Mouse (Mus musculus): ENCODE data around the gene Glmn. TPM values are rescaled to one million over a fixed set of nuclear protein-coding genes. Genes with fewer than 3 reads are reported as not detected.

Glmn gene
- 10 to 100 TPM; 19.4 to 23.8 TPM for total RNA-seq (2021)

GRCm38 (mm10) chr5:107597301-107598077 lies at the start of gene Glmn, which contains the start of gene Rpap2:
TSS of gene Glmn (minus strand) at chr5:107597888.
TSS of gene Rpap2 (plus strand) at chr5:107597373.
- peak; percentile 83 to 88 for DNase-seq (ENCODE audit: low spot score in 2 of 2)
- intact Hi-C loops (cut with DNase I) = loop anchor here (5.0 kb wide), 1 partner anchor 155 kb away; no protein-coding TSS in a partner anchor

- intact Hi-C loops (cut with DNase I) = no loop called here
- no peak for DNase-seq (ENCODE audit: low spot score in 2 of 2)
Measured at GRCm38 (mm10) chr5:107645935-107646334, 48.2 kb upstream of the Glmn start.

GRCm38 (mm10) chr5:107644595-107644994 lies 46.9 kb upstream of the Glmn start:
- intact Hi-C loops (cut with DNase I) = no loop called here
- no peak for DNase-seq (ENCODE audit: low spot score in 2 of 2)

- intact Hi-C loops (cut with DNase I) = no loop called here
- no peak for DNase-seq (ENCODE audit: low spot score in 2 of 2)
Measured at GRCm38 (mm10) chr5:107638366-107638765, 40.7 kb upstream of the Glmn start.

GRCm38 (mm10) chr5:107637106-107637505 lies 39.4 kb upstream of the Glmn start:
- intact Hi-C loops (cut with DNase I) = no loop called here
- no peak for DNase-seq (ENCODE audit: low spot score in 2 of 2)

GRCm38 (mm10) chr5:107633651-107634050 lies 36.0 kb upstream of the Glmn start:
- intact Hi-C loops (cut with DNase I) = no loop called here
- no peak for DNase-seq (ENCODE audit: low spot score in 2 of 2)

GRCm38 (mm10) chr5:107621327-107621726 lies 23.6 kb upstream of the Glmn start:
- no peak for DNase-seq (ENCODE audit: low spot score in 2 of 2)
- intact Hi-C loops (cut with DNase I) = no loop called here

- intact Hi-C loops (cut with DNase I) = no loop called here
- DNase-seq (ENCODE audit: low spot score in 2 of 2) = no peak
Measured at GRCm38 (mm10) chr5:107617986-107618385, 20.3 kb upstream of the Glmn start.

GRCm38 (mm10) chr5:107611224-107611623 lies 13.5 kb upstream of the Glmn start:
- intact Hi-C loops (cut with DNase I) = loop anchor here (5.0 kb wide), 2 partner anchors 181 to 281 kb away; no protein-coding TSS in a partner anchor
- DNase-seq (ENCODE audit: low spot score in 2 of 2) = peak; percentile 41 to 66

GRCm38 (mm10) chr5:107598380-107598779 lies 692 bp upstream of the Glmn start:
- no peak for DNase-seq (ENCODE audit: low spot score in 2 of 2)
- intact Hi-C loops (cut with DNase I) = loop anchor here (5.0 kb wide), 1 partner anchor 156 kb away; no protein-coding TSS in a partner anchor

GRCm38 (mm10) chr5:107569148-107569547 lies 28.5 kb downstream of the Glmn start:
- DNase-seq (ENCODE audit: low spot score in 2 of 2) = no peak
- intact Hi-C loops (cut with DNase I) = no loop called here

GRCm38 (mm10) chr5:107556969-107557368 lies 40.7 kb downstream of the Glmn start:
- no peak for DNase-seq (ENCODE audit: low spot score in 2 of 2)
- intact Hi-C loops (cut with DNase I) = no loop called here

- no peak for DNase-seq (ENCODE audit: low spot score in 2 of 2)
Measured at GRCm38 (mm10) chr5:107554336-107554735, 43.4 kb downstream of the Glmn start.

GRCm38 (mm10) chr5:107548444-107548843 lies 49.2 kb downstream of the Glmn start:
- no peak for DNase-seq (ENCODE audit: low spot score in 2 of 2)
- intact Hi-C loops (cut with DNase I) = no loop called here

More at GRCm38 (mm10) chr5:107554336-107554735, 43.4 kb downstream of the Glmn start:
- intact Hi-C loops (cut with DNase I) = no loop called here

- intact Hi-C loops (cut with DNase I) = no loop called here
- DNase-seq (ENCODE audit: low spot score in 2 of 2) = no peak
Measured at GRCm38 (mm10) chr5:107547955-107548354, 49.7 kb downstream of the Glmn start.

GRCm38 (mm10) chr5:107545927-107546326 lies 51.8 kb downstream of the Glmn start:
- no peak for DNase-seq (ENCODE audit: low spot score in 2 of 2)
- intact Hi-C loops (cut with DNase I) = no loop called here

- no peak for DNase-seq (ENCODE audit: low spot score in 2 of 2)
- intact Hi-C loops (cut with DNase I) = no loop called here
Measured at GRCm38 (mm10) chr5:107541696-107542095, 56.0 kb downstream of the Glmn start.

GRCm38 (mm10) chr5:107534581-107534980 lies 63.1 kb downstream of the Glmn start, which contains the start of gene 1700028K03Rik:
TSS of gene 1700028K03Rik (plus strand) at chr5:107534709.
- no peak for DNase-seq (ENCODE audit: low spot score in 2 of 2)

GRCm38 (mm10) chr5:107533590-107533989 lies 64.1 kb downstream of the Glmn start:
- intact Hi-C loops (cut with DNase I) = no loop called here
- no peak for DNase-seq (ENCODE audit: low spot score in 2 of 2)

More at GRCm38 (mm10) chr5:107534581-107534980, 63.1 kb downstream of the Glmn start, which contains the start of gene 1700028K03Rik:
- intact Hi-C loops (cut with DNase I) = no loop called here

- intact Hi-C loops (cut with DNase I) = no loop called here
- no peak for DNase-seq (ENCODE audit: low spot score in 2 of 2)
Measured at GRCm38 (mm10) chr5:107528856-107529255, 68.8 kb downstream of the Glmn start.

- intact Hi-C loops (cut with DNase I) = no loop called here
- peak; percentile 57 to 60 for DNase-seq (ENCODE audit: low spot score in 2 of 2)
Measured at GRCm38 (mm10) chr5:107524281-107524680, 73.4 kb downstream of the Glmn start.
